ENCODE assay signal across 15 mouse cellular contexts in the genomic region with DNA sequence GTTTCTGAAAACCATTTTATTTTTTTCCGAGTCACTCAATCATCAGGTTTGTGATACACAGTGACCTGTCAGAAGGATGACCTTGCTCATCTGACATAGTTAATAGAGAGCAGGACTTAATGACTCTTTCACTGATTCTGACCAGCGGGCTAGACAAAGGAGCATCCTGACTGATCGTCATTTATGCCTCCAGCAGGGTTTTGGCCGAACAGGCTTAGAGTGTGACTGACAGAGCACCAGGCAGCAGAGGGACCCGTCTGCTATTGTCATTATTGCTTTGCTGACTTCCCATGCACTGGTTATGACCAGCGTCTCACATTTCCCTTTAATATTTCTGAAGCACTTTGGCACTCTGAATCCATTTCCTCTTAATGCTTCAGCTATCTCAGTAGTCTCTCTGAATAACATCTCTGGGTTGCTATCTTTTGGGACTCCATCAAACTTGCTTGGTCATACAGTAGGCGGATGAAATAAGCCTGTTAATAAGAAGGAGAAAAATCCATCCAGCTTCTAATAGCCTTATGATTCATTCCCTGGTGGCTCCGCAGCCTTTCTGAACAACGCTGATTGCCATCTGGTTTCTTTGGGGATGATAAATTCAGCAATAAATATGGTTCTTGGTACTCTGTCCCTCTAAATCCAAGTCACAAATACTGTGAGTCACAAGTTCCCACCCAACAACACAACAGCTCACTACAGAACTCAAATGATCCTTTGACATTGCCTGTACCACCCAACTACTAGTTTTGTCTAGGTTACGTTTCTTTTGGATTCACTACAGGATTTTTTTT.
DNase-seq lines count a peak whose midpoint lies in the region; ATAC-seq lines count a peak whose summit lies in the region.
"Had no signal": no experiment of that assay in that cellular context is flagged by ENCODE, and none has a peak within 500 bp of the region (broad histone marks: within the 10 kb centered on the region; RNA-seq: fewer than 3 reads in every experiment).

No protein-coding gene starts in this region.

- DNase-seq in heart, adult 11 months: peak; percentile 85
- peak; percentile 15 for DNase-seq in right cerebral cortex, adult 18-20 months
- no peak for DNase-seq in right cerebral cortex, postnatal 25 days
- DNase-seq in layer of hippocampus, adult 8-10 months (ENCODE audit: low spot score in 2 of 2): peak; percentile 12 to 21
- peak; percentile 65 for DNase-seq in retina, postnatal 1 day
- no peak for DNase-seq in forebrain, embryonic 10.5 days (ENCODE audit: extremely low spot score, low spot score)
- DNase-seq: adrenal gland, adult 8-10 months; cerebellum, adult 9-10 months; gastrocnemius, postnatal 36 days; kidney, adult 11 months; right cerebral cortex, postnatal 14 days had no signal

- H3K9me3 ChIP-seq in heart, embryonic 11.5 days (replicated peaks; ENCODE audit: control insufficient read depth, low read length): no peaks in the 10 kb centered on the region
- H3K9me3 ChIP-seq in forebrain, embryonic 10.5 days: no peaks in the 10 kb centered on the region
- H3K9me3 ChIP-seq: lung, embryonic 15.5 days had no signal

- no peaks in the 10 kb centered on the region for H3K4me1 ChIP-seq in heart, embryonic 11.5 days (ENCODE audit: control insufficient read depth, insufficient read depth, low read length)
- H3K4me1 ChIP-seq in forebrain, embryonic 10.5 days: peaks cover 9% of the 10 kb centered on the region

- no peak for ATAC-seq in heart, embryonic 11.5 days (replicated peaks; ENCODE audit: insufficient number of reproducible peaks, low FRiP score, low TSS enrichment)
- ATAC-seq in frontal cortex, adult (ENCODE audit: low TSS enrichment): no peak

- 73% methylated on average over 10 of the region's 10 CpGs for WGBS in heart, embryonic 11.5 days (ENCODE audit: insufficient replicate concordance)
- WGBS in forebrain, embryonic 10.5 days: 76% methylated on average over 10 of the region's 10 CpGs

- no peak overlapping the region for H3K27ac ChIP-seq in heart, embryonic 11.5 days (ENCODE audit: low read depth, low read length)
- H3K27ac ChIP-seq in forebrain, embryonic 10.5 days: no peak overlapping the region
- H3K27ac ChIP-seq: left cerebral cortex, adult 2 months; lung, embryonic 15.5 days had no signal

- H3K36me3 ChIP-seq in heart, embryonic 11.5 days (ENCODE audit: control insufficient read depth, insufficient read depth, low read length): no peaks in the 10 kb centered on the region
- H3K36me3 ChIP-seq in forebrain, embryonic 10.5 days (replicated peaks): no peaks in the 10 kb centered on the region
- H3K36me3 ChIP-seq: lung, embryonic 15.5 days had no signal

- no peak overlapping the region for H3K9ac ChIP-seq in heart, embryonic 11.5 days (ENCODE audit: low read depth, low read length)
- H3K9ac ChIP-seq: lung, embryonic 15.5 days had no signal

- H3K4me3 ChIP-seq in heart, embryonic 11.5 days (ENCODE audit: low read depth, low read length): no peak overlapping the region
- H3K4me3 ChIP-seq in forebrain, embryonic 10.5 days: no peak overlapping the region
- H3K4me3 ChIP-seq: left cerebral cortex, adult 2 months; lung, embryonic 15.5 days had no signal

- H3K27me3 ChIP-seq in heart, embryonic 11.5 days (ENCODE audit: control insufficient read depth, insufficient read depth, low read length): no peaks in the 10 kb centered on the region
- no peaks in the 10 kb centered on the region for H3K27me3 ChIP-seq in forebrain, embryonic 10.5 days (ENCODE audit: poor library complexity, severe bottlenecking)
- H3K27me3 ChIP-seq: lung, embryonic 15.5 days had no signal

- no peak overlapping the region for H3K4me2 ChIP-seq in heart, embryonic 11.5 days
- H3K4me2 ChIP-seq: lung, embryonic 15.5 days had no signal

Comparison
In these comparisons a context has a peak if more than half of its experiments do, and no peak if none do; other contexts are left out.
1. DNase-seq: peak in heart, adult 11 months (single experiment), right cerebral cortex, adult 18-20 months (single experiment), layer of hippocampus, adult 8-10 months (2 of 2) and retina, postnatal 1 day (single experiment); none in right cerebral cortex, postnatal 25 days (single experiment) and forebrain, embryonic 10.5 days (single experiment).